Mouse (Mus musculus): ENCODE data around the gene Olfr51. TPM values are rescaled to one million over a fixed set of nuclear protein-coding genes. Genes with fewer than 3 reads are reported as not detected.
"Not testable (repeated sequence)": the region's sequence is repeated elsewhere in the genome, so short reads cannot be mapped to it uniquely, and the experiment has no call there.

Olfr51 gene
- polyA plus RNA-seq, 1 experiment from 2014 or later: not detected

- not testable (repeated sequence) for H3K4me1 ChIP-seq (ENCODE audit: control insufficient read depth, insufficient read depth, low read length); H3K27me3 ChIP-seq (ENCODE audit: control insufficient read depth, insufficient read depth, low read depth, low read length); H3K36me3 ChIP-seq (ENCODE audit: control insufficient read depth, insufficient read depth, low read length); H3K27ac ChIP-seq (ENCODE audit: low read length); ATAC-seq; H3K4me3 ChIP-seq (ENCODE audit: low read depth, low read length); H3K4me2 ChIP-seq (ENCODE audit: low read length); H3K9ac ChIP-seq (ENCODE audit: low read depth, low read length); H3K9me3 ChIP-seq (replicated peaks; ENCODE audit: control insufficient read depth, low read length, poor library complexity, severe bottlenecking)
- WGBS: 90% methylated on average over 11 of the region's 11 CpGs
These were observed 23.4 kb downstream of the Olfr51 start for GRCm38 (mm10) chr11:51026811-51027210.

DNA sequence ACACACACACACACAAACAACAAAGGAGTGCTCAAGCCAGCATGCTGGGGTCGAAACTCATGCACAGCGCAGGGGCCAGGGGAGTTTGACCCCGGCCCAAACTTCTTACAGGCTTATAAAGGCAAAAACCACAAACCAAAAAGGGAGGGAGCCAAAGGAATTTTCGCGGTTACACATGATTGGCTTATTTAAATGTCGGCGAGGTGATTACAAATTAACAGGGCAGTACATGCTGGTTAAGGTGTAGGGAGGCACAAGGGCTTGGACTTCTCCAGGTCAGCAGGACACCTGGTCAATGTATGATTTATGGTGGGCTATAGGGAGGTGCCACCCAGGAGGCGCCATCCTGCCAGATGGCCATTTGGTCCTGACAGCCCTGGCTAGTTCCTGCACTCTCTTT lies 26.0 kb downstream of the Olfr51 start:
- not testable (repeated sequence) for ATAC-seq; H3K27me3 ChIP-seq (ENCODE audit: control insufficient read depth, insufficient read depth, low read depth, low read length); H3K9ac ChIP-seq (ENCODE audit: low read depth, low read length); H3K4me1 ChIP-seq (ENCODE audit: control insufficient read depth, insufficient read depth, low read length); H3K36me3 ChIP-seq (ENCODE audit: control insufficient read depth, insufficient read depth, low read length); H3K27ac ChIP-seq (ENCODE audit: low read length); H3K4me3 ChIP-seq (ENCODE audit: low read depth, low read length); H3K4me2 ChIP-seq (ENCODE audit: low read length); H3K9me3 ChIP-seq (replicated peaks; ENCODE audit: control insufficient read depth, low read length, poor library complexity, severe bottlenecking)
- WGBS: 66% methylated on average over 8 of the region's 8 CpGs

GRCm38 (mm10) chr11:51030225-51030624 lies 26.8 kb downstream of the Olfr51 start:
- no peaks in the 10 kb centered on the region for H3K36me3 ChIP-seq (ENCODE audit: control insufficient read depth, insufficient read depth, low read length)
- no peak overlapping the region for H3K4me2 ChIP-seq (ENCODE audit: low read length)
- H3K4me3 ChIP-seq (ENCODE audit: low read depth, low read length): no peak overlapping the region
- no peaks in the 10 kb centered on the region for H3K4me1 ChIP-seq (ENCODE audit: control insufficient read depth, insufficient read depth, low read length)
- no peaks in the 10 kb centered on the region for H3K27me3 ChIP-seq (ENCODE audit: control insufficient read depth, insufficient read depth, low read depth, low read length)
- WGBS: 72% methylated on average over 2 of the region's 2 CpGs
- no peak overlapping the region for H3K9ac ChIP-seq (ENCODE audit: low read depth, low read length)
- ATAC-seq: no peak
- no peaks in the 10 kb centered on the region for H3K9me3 ChIP-seq (replicated peaks; ENCODE audit: control insufficient read depth, low read length, poor library complexity, severe bottlenecking)
- H3K27ac ChIP-seq (ENCODE audit: low read length): no peak overlapping the region

DNA sequence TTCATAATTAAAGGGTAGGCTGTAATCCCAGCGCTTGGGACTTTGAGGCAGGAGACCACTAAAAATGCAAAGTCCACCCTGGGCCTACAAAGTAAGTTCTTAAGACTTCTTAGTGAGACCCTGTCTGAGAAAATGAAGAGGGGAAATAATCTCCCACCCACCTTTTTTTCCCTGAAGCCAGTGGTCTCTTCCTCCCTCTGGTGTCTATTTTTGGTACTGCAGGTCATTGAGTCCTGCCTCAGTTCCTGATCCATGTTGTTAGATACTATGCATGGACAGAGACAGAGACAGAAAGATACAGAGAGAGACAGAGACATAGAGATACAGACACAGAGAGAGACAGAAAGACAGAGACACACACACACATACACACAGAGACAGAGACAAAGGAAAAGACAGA lies 29.5 kb downstream of the Olfr51 start:
- no peak overlapping the region for H3K4me3 ChIP-seq (ENCODE audit: low read depth, low read length)
- no peaks in the 10 kb centered on the region for H3K27me3 ChIP-seq (ENCODE audit: control insufficient read depth, insufficient read depth, low read depth, low read length)
- WGBS: 19% methylated on average over 1 of the region's 1 CpGs

GRCm38 (mm10) chr11:51034141-51034540 lies 30.7 kb downstream of the Olfr51 start:
- not testable (repeated sequence) for H3K27me3 ChIP-seq (ENCODE audit: control insufficient read depth, insufficient read depth, low read depth, low read length); H3K9ac ChIP-seq (ENCODE audit: low read depth, low read length); H3K36me3 ChIP-seq (ENCODE audit: control insufficient read depth, insufficient read depth, low read length); H3K4me1 ChIP-seq (ENCODE audit: control insufficient read depth, insufficient read depth, low read length); H3K27ac ChIP-seq (ENCODE audit: low read length); H3K4me2 ChIP-seq (ENCODE audit: low read length); H3K9me3 ChIP-seq (replicated peaks; ENCODE audit: control insufficient read depth, low read length, poor library complexity, severe bottlenecking); H3K4me3 ChIP-seq (ENCODE audit: low read depth, low read length); ATAC-seq

More for the DNA sequence above, 29.5 kb downstream of the Olfr51 start:
- ATAC-seq: no peak
- H3K9me3 ChIP-seq (replicated peaks; ENCODE audit: control insufficient read depth, low read length, poor library complexity, severe bottlenecking): no peaks in the 10 kb centered on the region
- H3K27ac ChIP-seq (ENCODE audit: low read length): no peak overlapping the region
- no peaks in the 10 kb centered on the region for H3K36me3 ChIP-seq (ENCODE audit: control insufficient read depth, insufficient read depth, low read length)
- H3K4me2 ChIP-seq (ENCODE audit: low read length): no peak overlapping the region
- no peaks in the 10 kb centered on the region for H3K4me1 ChIP-seq (ENCODE audit: control insufficient read depth, insufficient read depth, low read length)
- no peak overlapping the region for H3K9ac ChIP-seq (ENCODE audit: low read depth, low read length)

DNA sequence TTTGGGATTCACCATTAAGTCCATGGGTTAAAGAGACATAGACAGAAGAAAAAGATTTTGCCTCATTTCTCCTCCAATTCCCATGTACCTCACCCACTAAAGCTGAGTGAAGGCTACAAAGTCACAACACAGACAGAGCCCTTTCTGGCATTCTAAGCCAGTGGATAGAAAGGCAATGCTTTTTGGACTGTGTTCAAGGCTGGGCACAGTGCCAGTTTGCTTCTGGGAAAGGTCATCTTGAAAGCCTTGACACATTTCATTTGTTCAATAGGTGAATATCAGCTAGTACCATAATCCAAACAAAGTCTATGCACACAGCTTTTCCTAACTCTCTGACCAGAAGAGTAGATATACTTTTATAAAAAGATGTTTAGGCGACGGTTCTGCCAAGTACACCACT lies 32.6 kb downstream of the Olfr51 start:
- H3K36me3 ChIP-seq (ENCODE audit: control insufficient read depth, insufficient read depth, low read length): no peaks in the 10 kb centered on the region
- H3K27ac ChIP-seq (ENCODE audit: low read length): no peak overlapping the region
- H3K4me3 ChIP-seq (ENCODE audit: low read depth, low read length): no peak overlapping the region
- H3K4me1 ChIP-seq (ENCODE audit: control insufficient read depth, insufficient read depth, low read length): no peaks in the 10 kb centered on the region
- H3K4me2 ChIP-seq (ENCODE audit: low read length): no peak overlapping the region
- H3K27me3 ChIP-seq (ENCODE audit: control insufficient read depth, insufficient read depth, low read depth, low read length): no peaks in the 10 kb centered on the region
- no peaks in the 10 kb centered on the region for H3K9me3 ChIP-seq (replicated peaks; ENCODE audit: control insufficient read depth, low read length, poor library complexity, severe bottlenecking)
- 87% methylated on average over 2 of the region's 2 CpGs for WGBS
- H3K9ac ChIP-seq (ENCODE audit: low read depth, low read length): no peak overlapping the region
- no peak for ATAC-seq

GRCm38 (mm10) chr11:51044776-51045175 lies 41.4 kb downstream of the Olfr51 start:
- H3K9ac ChIP-seq (ENCODE audit: low read depth, low read length); H3K4me2 ChIP-seq (ENCODE audit: low read length); ATAC-seq; H3K4me3 ChIP-seq (ENCODE audit: low read depth, low read length); H3K27me3 ChIP-seq (ENCODE audit: control insufficient read depth, insufficient read depth, low read depth, low read length); H3K36me3 ChIP-seq (ENCODE audit: control insufficient read depth, insufficient read depth, low read length); H3K4me1 ChIP-seq (ENCODE audit: control insufficient read depth, insufficient read depth, low read length); H3K9me3 ChIP-seq (replicated peaks; ENCODE audit: control insufficient read depth, low read length, poor library complexity, severe bottlenecking); H3K27ac ChIP-seq (ENCODE audit: low read length): not testable (repeated sequence)
- WGBS: 78% methylated on average over 3 of the region's 3 CpGs

DNA sequence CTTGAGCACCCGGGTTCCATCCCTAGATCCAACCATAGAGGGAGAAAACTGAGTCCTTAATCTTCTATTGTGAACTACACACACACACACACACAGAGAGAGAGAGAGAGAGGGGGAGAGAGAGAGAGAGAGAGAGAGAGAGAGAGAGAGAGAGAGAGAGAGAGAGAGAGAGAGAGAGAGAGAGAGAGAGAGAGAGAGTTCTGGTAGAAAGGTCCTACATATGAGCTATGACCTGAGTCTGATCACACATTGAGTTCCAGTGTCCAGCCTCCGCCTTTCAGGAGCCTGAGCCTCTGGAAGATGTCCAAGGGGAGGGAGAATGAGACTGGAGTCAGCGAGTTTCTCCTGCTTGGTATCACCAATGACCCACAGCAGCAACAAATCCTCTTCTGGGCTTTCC lies 44.4 kb downstream of the Olfr51 start, which contains the start of gene Olfr1375:
Gene Olfr1375 (plus strand): TSS at position 301 of the 400 bp plus-strand sequence.
- not testable (repeated sequence) for H3K4me3 ChIP-seq (ENCODE audit: low read depth, low read length); H3K9ac ChIP-seq (ENCODE audit: low read depth, low read length); H3K4me1 ChIP-seq (ENCODE audit: control insufficient read depth, insufficient read depth, low read length); H3K9me3 ChIP-seq (replicated peaks; ENCODE audit: control insufficient read depth, low read length, poor library complexity, severe bottlenecking); ATAC-seq; H3K27ac ChIP-seq (ENCODE audit: low read length); H3K27me3 ChIP-seq (ENCODE audit: control insufficient read depth, insufficient read depth, low read depth, low read length); H3K36me3 ChIP-seq (ENCODE audit: control insufficient read depth, insufficient read depth, low read length); H3K4me2 ChIP-seq (ENCODE audit: low read length)
- WGBS: 83% methylated on average over 3 of the region's 3 CpGs

- Histone ChIP-seq H3K4me1 (ENCODE audit: control insufficient read depth, insufficient read depth, low read length) (no peaks in the 10 kb centered on the region), H3K27me3 (ENCODE audit: control insufficient read depth, insufficient read depth, low read depth, low read length) (no peaks in the 10 kb centered on the region), H3K9ac (ENCODE audit: low read depth, low read length) (no peak overlapping the region), H3K9me3 (replicated peaks; ENCODE audit: control insufficient read depth, low read length, poor library complexity, severe bottlenecking) (no peaks in the 10 kb centered on the region), H3K4me3 (ENCODE audit: low read depth, low read length) (no peak overlapping the region), H3K36me3 (ENCODE audit: control insufficient read depth, insufficient read depth, low read length) (no peaks in the 10 kb centered on the region), H3K4me2 (ENCODE audit: low read length) (no peak overlapping the region), H3K27ac (ENCODE audit: low read length) (no peak overlapping the region)
- 64% methylated on average over 2 of the region's 2 CpGs for WGBS
- ATAC-seq: no peak
These were observed 48.3 kb downstream of the Olfr51 start for GRCm38 (mm10) chr11:51051678-51052077.

DNA sequence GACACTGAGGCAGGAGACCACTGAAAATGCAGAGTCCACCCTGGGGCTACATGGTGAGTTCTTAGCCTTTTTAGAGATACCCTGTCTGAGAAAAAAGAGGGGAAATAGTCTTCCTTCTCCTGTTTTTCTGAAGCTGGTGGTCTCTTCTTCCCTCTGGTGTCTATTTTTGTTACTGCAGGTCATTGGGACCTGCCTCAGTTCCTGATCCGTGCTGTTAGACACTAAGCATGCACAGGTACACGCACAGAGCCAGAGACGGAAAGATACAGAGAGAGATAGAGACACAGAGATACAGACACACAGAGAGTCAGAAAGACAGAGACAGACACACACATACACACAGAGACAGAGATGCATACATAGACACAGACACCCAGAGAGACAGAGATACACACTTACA lies 49.8 kb downstream of the Olfr51 start:
- H3K4me1 ChIP-seq (ENCODE audit: control insufficient read depth, insufficient read depth, low read length): no peaks in the 10 kb centered on the region
- H3K27me3 ChIP-seq (ENCODE audit: control insufficient read depth, insufficient read depth, low read depth, low read length): no peaks in the 10 kb centered on the region
- no peak overlapping the region for H3K9ac ChIP-seq (ENCODE audit: low read depth, low read length)
- WGBS: 45% methylated on average over 3 of the region's 3 CpGs
- no peak overlapping the region for H3K27ac ChIP-seq (ENCODE audit: low read length)
- no peaks in the 10 kb centered on the region for H3K36me3 ChIP-seq (ENCODE audit: control insufficient read depth, insufficient read depth, low read length)
- no peaks in the 10 kb centered on the region for H3K9me3 ChIP-seq (replicated peaks; ENCODE audit: control insufficient read depth, low read length, poor library complexity, severe bottlenecking)
- no peak overlapping the region for H3K4me2 ChIP-seq (ENCODE audit: low read length)
- no peak for ATAC-seq
- no peak overlapping the region for H3K4me3 ChIP-seq (ENCODE audit: low read depth, low read length)
